Mouse (Mus musculus) heart, embryonic 11.5 days (tissue): Measurements from ENCODE around the gene Pi16. TPM values are rescaled to one million over a fixed set of nuclear protein-coding genes. Genes with fewer than 3 reads are reported as not detected.
"Not testable (repeated sequence)": the region's sequence is repeated elsewhere in the genome, so short reads cannot be mapped to it uniquely, and the experiment has no call there.

Experiments
- ATAC-seq: fragments of 200-750 bp; cut with Nextera tagmentation; replicated peaks from 2 replicates; pipeline ENCODE4 v1.8.0; 2017; ENCODE audit warnings: moderate library complexity; ENCODE audit not compliant: insufficient number of reproducible peaks, low FRiP score, low TSS enrichment
- H3K27ac ChIP-seq: fragments of 300-500 bp; sonication (generic); 2 replicates; pipeline ENCODE4 v1.5.1; 2014; ENCODE audit warnings: mild to moderate bottlenecking, low read depth, low read length
- H3K27me3 ChIP-seq: fragments of 300-500 bp; sonication (generic); 2 replicates; pipeline ENCODE4 v1.6.1; 2014; ENCODE audit warnings: mild to moderate bottlenecking, low read length, mixed read lengths; ENCODE audit not compliant: control insufficient read depth, insufficient read depth
- H3K36me3 ChIP-seq: fragments of 300-500 bp; sonication (generic); 2 replicates; pipeline ENCODE4 v1.6.1; 2014; ENCODE audit warnings: mild to moderate bottlenecking, low read length, moderate library complexity, mixed read lengths; ENCODE audit not compliant: control insufficient read depth, insufficient read depth
- H3K4me1 ChIP-seq: fragments of 300-500 bp; sonication (generic); 2 replicates; pipeline ENCODE4 v1.6.1; 2014; ENCODE audit warnings: low read length; ENCODE audit not compliant: control insufficient read depth, insufficient read depth
- H3K4me2 ChIP-seq: fragments of 300-500 bp; sonication (generic); 2 replicates; pipeline ENCODE4 v1.6.1; 2014; ENCODE audit warnings: mild to moderate bottlenecking, moderate library complexity
- H3K4me3 ChIP-seq: fragments of 300-500 bp; sonication (generic); 2 replicates; pipeline ENCODE4 v1.5.1; 2014; ENCODE audit warnings: low read depth, low read length
- H3K9ac ChIP-seq: fragments of 300-500 bp; sonication (generic); 2 replicates; pipeline ENCODE4 v1.6.1; 2014; ENCODE audit warnings: mild to moderate bottlenecking, low read depth, low read length, moderate library complexity
- H3K9me3 ChIP-seq: fragments of 300-500 bp; sonication (generic); replicated peaks from 2 replicates; pipeline ENCODE4 v1.6.1; 2016; ENCODE audit warnings: low read length; ENCODE audit not compliant: control insufficient read depth
- WGBS: fragments of 180-500 bp; shearing (Covaris S2); extraction: QIAGEN DNeasy Blood & Tissue Kit; methylation state at CpG from one replicate; pipeline ENCODE4 v1.1.7; 2014; ENCODE audit not compliant: insufficient replicate concordance; 5-methylcytosine and 5-hydroxymethylcytosine counted together
- polyA plus RNA-seq: library from polyadenylated mRNA; unstranded; fragments of >200 nt; fragmentation: Nextera tagmentation; extraction: Ambion mirVana; gene quantifications from 2 replicates; pipeline ENCODE4 v1.2.1, GENCODE M21; 2014

The Pi16 gene
- polyA plus RNA-seq, result 0.55 and 1.7 TPM in 2 replicates

- Histone ChIP-seq H3K27me3 (peaks cover 24% of the 10 kb centered on the region), H3K4me1 (peaks cover 11% of the 10 kb centered on the region)
- not testable (repeated sequence) for H3K27ac ChIP-seq, H3K9me3 ChIP-seq, ATAC-seq, H3K9ac ChIP-seq, H3K4me2 ChIP-seq, H3K4me3 ChIP-seq, H3K36me3 ChIP-seq
- 84% methylated on average over 3 of the region's 3 CpGs for WGBS
Measured at GRCm38 (mm10) chr17:29317380-29317779, at the start of gene Pi16. TSS of gene Pi16 (plus strand) at chr17:29317680.

GRCm38 (mm10) chr17:29267931-29268681 lies 49.4 kb upstream of the Pi16 start:
- peak overlapping the region; percentile 59 for H3K4me2 ChIP-seq
- H3K9ac ChIP-seq, result peak overlapping the region; percentile 96
- H3K27ac ChIP-seq, result peak overlapping the region; percentile 95; the same call in 1 of the 2 replicates
- H3K9me3 ChIP-seq, result no peaks in the 10 kb centered on the region
- peak overlapping the region; percentile 85 for H3K4me3 ChIP-seq
- ATAC-seq, result no peak
- H3K4me1 ChIP-seq, result peaks cover 14% of the 10 kb centered on the region
- WGBS, result 59% methylated on average over 6 of the region's 6 CpGs
- H3K36me3 ChIP-seq, result no peaks in the 10 kb centered on the region
- no peaks in the 10 kb centered on the region for H3K27me3 ChIP-seq

- peak; percentile 88 for ATAC-seq
- Histone ChIP-seq H3K9me3 (no peaks in the 10 kb centered on the region), H3K27ac (peak within 1 kb of the TSS; percentile 95), H3K36me3 (no peaks in the 10 kb centered on the region), H3K4me1 (peaks cover 13% of the 10 kb centered on the region), H3K27me3 (no peaks in the 10 kb centered on the region), H3K9ac (peak within 1 kb of the TSS; percentile 96), H3K4me2 (peak within 1 kb of the TSS; percentile 59), H3K4me3 (peak within 1 kb of the TSS; percentile 85)
- WGBS, result under 1% methylated on average over 61 of the region's 63 CpGs
Measured at GRCm38 (mm10) chr17:29268682-29269348, 48.7 kb upstream of the Pi16 start, which contains the start of gene BC004004. TSS of gene BC004004 (plus strand) at chr17:29268788.

GRCm38 (mm10) chr17:29269349-29269706 lies 48.2 kb upstream of the Pi16 start:
- H3K4me2 ChIP-seq, result peak overlapping the region; percentile 59
- ATAC-seq, result no peak
- 18% methylated on average over 10 of the region's 10 CpGs for WGBS
- peak overlapping the region; percentile 95 for H3K27ac ChIP-seq
- no peaks in the 10 kb centered on the region for H3K27me3 ChIP-seq
- no peaks in the 10 kb centered on the region for H3K36me3 ChIP-seq
- H3K4me1 ChIP-seq, result peaks cover 14% of the 10 kb centered on the region
- no peaks in the 10 kb centered on the region for H3K9me3 ChIP-seq
- H3K9ac ChIP-seq, result peak overlapping the region; percentile 96
- peak overlapping the region; percentile 85 for H3K4me3 ChIP-seq

GRCm38 (mm10) chr17:29270148-29270698 lies 47.3 kb upstream of the Pi16 start:
- Histone ChIP-seq H3K4me1 (peaks cover 11% of the 10 kb centered on the region), H3K27me3 (no peaks in the 10 kb centered on the region), H3K9me3 (no peaks in the 10 kb centered on the region), H3K36me3 (no peaks in the 10 kb centered on the region), H3K27ac (no peak overlapping the region), H3K9ac (no peak overlapping the region), H3K4me2 (peak overlapping the region; percentile 59), H3K4me3 (0 out of 2 replicates have a peak overlapping the region, but pooled peaks have one; percentile 85)
- 89% methylated on average over 9 of the region's 9 CpGs for WGBS
- no peak for ATAC-seq

- no peak overlapping the region for H3K4me3 ChIP-seq
- no peaks in the 10 kb centered on the region for H3K9me3 ChIP-seq
- WGBS, result 85% methylated on average over 7 of the region's 7 CpGs
- H3K9ac ChIP-seq, result no peak overlapping the region
- no peak for ATAC-seq
- H3K36me3 ChIP-seq, result no peaks in the 10 kb centered on the region
- H3K4me2 ChIP-seq, result no peak overlapping the region
- no peak overlapping the region for H3K27ac ChIP-seq
- peaks cover 11% of the 10 kb centered on the region for H3K4me1 ChIP-seq
- no peaks in the 10 kb centered on the region for H3K27me3 ChIP-seq
Measured at GRCm38 (mm10) chr17:29273156-29273555, 44.3 kb upstream of the Pi16 start.

GRCm38 (mm10) chr17:29273889-29274288 lies 43.6 kb upstream of the Pi16 start:
- no peak for ATAC-seq
- Histone ChIP-seq H3K36me3 (no peaks in the 10 kb centered on the region), H3K27me3 (no peaks in the 10 kb centered on the region), H3K9me3 (no peaks in the 10 kb centered on the region), H3K27ac (no peak overlapping the region), H3K4me3 (no peak overlapping the region), H3K4me2 (no peak overlapping the region), H3K4me1 (peaks cover 11% of the 10 kb centered on the region), H3K9ac (no peak overlapping the region)
- WGBS, result 81% methylated on average over 11 of the region's 11 CpGs

GRCm38 (mm10) chr17:29280422-29280821 lies 37.1 kb upstream of the Pi16 start:
- no peak for ATAC-seq
- no peak overlapping the region for H3K27ac ChIP-seq
- H3K36me3 ChIP-seq, result peaks cover 9% of the 10 kb centered on the region
- H3K9ac ChIP-seq, result no peak overlapping the region
- no peak overlapping the region for H3K4me3 ChIP-seq
- no peaks in the 10 kb centered on the region for H3K27me3 ChIP-seq
- H3K4me1 ChIP-seq, result no peaks in the 10 kb centered on the region
- H3K4me2 ChIP-seq, result no peak overlapping the region
- no peaks in the 10 kb centered on the region for H3K9me3 ChIP-seq
- 91% methylated on average over 5 of the region's 5 CpGs for WGBS
